Mouse (Mus musculus): ENCODE measurements around the gene Atp1b2.

Atp1b2 gene

DNA sequence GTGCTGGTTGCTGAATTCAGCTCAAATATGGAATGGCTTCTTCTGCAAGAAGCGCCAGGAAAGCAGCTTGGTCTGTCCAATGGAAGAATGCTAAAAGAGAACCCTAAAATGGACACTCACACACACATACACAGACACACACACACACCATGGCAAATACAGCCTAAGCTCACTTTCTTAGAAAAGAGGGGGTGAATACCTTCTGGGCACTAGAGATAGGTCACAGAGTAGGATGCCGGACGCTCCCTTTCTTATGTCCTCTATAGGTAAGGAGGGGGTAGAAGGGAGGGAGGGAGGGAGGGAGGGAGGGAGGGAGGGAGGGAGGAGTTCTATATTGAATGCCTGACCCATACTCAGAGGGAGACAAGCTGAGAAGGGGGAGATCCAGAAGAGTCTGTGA, 2.8 kb upstream of the Atp1b2 start:
- DNase-seq (ENCODE audit: low read depth, low spot score) = no peak

DNA sequence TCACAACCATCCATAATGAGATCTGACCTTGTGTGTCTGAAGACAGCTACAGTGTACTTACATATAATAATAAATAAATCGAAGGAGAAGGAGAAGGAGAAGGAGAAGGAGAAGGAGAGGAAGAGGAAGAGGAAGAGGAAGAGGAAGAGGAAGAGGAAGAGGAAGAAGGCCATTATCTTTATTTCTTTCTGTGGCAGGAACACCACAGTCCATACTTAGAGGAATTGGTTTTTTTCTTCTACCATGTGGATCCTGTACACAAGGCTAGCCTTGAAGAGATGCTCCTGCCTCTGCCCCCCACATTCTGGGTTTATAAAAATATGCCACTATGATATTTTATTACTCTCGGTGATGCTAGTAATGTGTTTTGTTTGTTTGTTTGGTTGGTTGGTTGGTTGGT, 1.1 kb upstream of the Atp1b2 start:
- DNase-seq (ENCODE audit: low read depth, low spot score) = no peak

DNA sequence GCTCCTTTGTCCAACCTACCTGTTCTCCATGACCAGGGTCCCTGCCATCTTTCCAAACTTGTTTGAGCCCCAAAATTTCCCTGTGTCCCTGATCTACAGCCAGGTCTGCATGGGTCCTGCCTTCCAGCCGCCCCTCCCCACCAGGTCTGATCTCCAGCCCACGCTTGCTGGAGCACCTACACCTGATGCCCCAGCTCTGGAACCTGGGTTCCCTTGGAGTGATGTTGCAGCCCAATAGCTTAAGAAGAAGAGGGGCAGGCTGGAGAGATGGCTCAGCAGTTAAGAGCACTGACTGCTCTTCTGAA, 701 bp upstream of the Atp1b2 start:
- no peak for DNase-seq (ENCODE audit: low read depth, low spot score)

DNA sequence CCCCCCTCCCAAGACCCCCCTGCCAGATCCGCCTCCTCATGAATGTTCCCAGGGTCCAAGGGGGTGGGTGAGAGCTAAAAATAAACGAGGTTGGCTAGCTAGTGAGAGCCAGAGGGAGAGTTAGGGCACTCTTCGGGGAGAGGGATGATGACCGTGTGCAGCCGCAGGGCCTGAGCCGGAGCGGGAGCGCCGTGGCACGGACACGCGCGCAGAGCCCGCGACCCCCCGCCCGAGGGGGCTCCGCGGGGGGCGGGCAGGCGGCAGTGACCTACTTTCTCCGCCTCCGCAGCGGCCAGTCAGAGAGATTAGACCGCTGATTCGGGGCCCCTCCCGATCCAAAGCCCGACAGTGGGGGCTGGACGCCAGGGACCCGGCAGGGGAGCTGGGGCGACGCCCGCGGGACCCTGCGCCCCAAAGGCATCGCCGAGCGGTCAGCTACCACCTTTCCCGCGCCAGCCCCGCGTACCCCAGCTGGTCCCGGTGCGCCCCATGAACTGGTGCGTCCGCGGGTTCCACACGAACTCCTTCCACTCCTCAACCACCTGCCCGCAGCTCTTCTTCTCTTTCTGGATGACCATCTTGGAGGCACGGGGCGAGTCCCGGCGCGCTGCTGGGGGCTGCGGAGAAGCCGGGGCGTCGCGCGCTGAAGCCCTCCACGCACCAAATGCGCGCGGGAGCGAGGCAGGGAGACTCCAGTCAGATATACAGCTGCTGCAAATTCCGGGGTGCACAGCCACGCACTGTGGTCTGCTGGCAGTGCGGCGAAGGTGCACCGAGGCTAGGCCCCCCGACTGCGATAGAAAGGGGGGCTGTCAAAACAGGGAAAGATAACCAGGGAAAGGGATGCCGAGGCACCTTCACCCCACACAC, 712 bp downstream of the Atp1b2 start:
- DNase-seq (ENCODE audit: low read depth, low spot score) = no peak

DNA sequence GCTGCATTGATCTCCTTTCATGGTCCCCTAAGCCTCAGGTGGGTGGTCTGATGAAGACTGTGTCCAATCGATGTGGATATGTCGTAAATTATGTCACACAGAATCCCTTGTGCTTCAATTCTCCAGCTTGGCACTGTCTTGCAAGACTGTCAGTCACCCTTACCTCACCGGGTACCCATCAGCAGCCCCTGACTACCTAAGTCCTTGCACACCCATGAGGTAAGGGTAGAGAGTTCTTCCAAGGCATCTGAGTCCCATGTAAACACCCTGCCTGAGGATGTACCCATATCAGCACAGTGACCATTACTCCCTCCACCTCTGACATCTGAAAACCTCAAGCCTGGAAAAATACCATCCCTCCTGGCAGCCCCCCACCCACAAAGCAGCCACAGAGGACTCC, 1.4 kb downstream of the Atp1b2 start:
- no peak for DNase-seq (ENCODE audit: low read depth, low spot score)

DNA sequence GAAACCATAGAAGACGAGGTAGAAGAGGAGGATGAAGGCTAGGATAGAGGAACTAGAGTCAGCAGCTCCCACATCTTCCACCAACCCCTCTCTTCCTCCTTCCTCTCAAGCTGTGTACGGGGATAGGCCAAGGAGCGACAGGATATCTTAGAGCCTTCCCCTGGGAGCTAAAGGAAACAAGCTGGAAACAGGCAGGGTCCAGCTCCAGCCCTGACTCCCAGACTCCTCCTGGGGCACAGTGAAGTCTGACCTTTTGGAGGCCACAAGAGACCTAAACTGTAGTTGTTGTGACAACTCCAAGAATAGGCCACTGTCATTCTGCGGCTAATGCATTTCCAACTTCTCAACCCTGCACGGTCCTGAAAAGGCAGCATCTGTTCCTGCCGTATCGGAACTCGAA, 2.2 kb downstream of the Atp1b2 start:
- DNase-seq (ENCODE audit: low read depth, low spot score) = no peak

DNA sequence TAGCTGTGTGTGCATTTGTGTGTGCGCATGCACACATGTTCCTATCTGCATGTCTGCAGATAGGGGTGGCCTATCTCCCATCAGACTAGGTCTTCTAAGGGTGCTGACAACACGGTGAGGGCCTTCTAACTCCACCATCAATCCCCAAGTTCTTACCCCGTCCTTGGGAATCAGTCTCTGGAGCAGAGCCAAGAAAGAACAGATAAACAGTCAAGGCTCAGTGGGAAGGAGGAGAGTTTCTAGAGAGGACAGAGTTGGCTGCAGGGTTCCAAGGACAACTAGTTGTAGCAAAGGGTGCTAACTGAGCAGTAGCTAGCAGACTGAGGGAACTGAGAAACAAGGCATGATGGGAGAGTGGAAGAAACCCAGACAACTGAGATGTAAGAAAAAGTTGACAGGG, 4.0 kb downstream of the Atp1b2 start:
- DNase-seq (ENCODE audit: low read depth, low spot score) = no peak

DNA sequence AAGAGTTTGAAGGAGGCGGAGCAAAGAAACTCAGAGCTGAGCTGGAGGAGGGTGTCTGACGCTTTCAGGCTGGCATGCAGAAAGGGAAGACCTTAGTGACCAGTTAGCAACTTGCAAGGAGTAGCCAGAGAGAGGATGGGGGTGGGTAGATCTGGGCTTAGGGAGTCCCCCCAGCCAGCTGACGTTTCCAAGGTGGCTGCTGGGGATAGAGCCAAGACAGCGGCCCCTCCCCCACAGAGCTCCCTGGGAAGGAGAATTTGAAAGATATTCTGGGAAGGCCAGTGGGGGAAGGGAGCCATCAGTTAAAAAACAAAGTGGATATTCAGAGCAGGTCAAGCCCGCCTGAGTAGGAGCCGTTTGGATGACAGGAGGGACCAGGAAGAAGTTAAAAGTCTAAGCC, 5.6 kb downstream of the Atp1b2 start:
- peak; percentile 35 for DNase-seq (ENCODE audit: low read depth, low spot score)

DNA sequence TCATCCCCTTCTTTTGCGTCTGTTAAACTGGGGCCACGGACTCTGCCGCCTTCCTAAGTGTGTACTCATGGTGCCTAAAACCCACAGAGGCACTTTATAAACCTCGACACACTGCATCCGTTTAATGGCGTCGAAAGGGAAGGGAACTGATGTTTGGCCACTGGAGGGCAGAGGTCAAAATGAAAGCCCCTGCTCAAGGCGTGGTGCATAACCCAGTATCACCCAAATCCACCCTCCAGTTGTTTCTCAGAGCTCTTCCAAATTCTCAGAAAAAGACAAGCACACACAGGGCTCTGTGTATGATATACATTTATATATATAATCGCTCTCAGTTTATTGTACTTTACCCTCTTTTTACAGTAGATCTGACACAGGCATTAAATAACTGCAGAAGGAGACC, 6.3 kb downstream of the Atp1b2 start:
- no peak for DNase-seq (ENCODE audit: low read depth, low spot score)

DNA sequence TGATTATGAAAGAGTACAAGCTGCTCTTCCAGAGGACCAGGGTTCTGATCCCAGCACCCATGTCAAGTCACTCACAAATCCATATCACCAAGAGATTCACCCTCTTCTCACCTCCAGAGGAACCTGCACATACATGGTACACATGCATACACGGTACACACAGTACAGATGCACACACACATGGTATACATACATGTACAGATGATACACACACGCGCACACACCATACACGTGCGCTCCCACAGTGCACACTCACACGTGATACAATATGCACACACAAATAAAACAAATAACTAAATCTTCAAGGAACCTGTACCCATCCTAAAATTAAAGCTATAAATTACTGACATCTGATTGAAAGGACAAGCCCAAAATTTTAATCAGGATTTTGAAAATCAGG, 10.9 kb downstream of the Atp1b2 start:
- DNase-seq (ENCODE audit: low read depth, low spot score) = no peak

DNA sequence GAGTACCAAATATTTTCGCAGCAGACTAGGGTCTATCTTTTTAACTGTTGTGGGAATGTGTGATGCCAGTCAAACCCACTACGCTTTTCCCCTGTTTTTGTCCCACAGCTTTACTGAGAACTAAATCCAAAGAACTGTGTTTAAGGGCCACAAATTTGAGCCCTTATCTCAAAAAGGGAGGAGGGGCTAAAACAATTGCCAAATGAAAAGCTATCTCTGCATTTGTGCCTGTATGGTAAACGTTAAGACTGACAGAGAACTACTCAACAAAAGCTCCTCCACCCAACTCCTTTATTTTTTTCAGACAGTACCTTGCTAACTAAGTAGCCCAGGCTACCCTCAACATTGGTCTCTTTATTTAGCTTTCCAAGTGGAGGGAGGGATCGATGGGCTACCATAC, 12.9 kb downstream of the Atp1b2 start:
- DNase-seq (ENCODE audit: low read depth, low spot score) = no peak

DNA sequence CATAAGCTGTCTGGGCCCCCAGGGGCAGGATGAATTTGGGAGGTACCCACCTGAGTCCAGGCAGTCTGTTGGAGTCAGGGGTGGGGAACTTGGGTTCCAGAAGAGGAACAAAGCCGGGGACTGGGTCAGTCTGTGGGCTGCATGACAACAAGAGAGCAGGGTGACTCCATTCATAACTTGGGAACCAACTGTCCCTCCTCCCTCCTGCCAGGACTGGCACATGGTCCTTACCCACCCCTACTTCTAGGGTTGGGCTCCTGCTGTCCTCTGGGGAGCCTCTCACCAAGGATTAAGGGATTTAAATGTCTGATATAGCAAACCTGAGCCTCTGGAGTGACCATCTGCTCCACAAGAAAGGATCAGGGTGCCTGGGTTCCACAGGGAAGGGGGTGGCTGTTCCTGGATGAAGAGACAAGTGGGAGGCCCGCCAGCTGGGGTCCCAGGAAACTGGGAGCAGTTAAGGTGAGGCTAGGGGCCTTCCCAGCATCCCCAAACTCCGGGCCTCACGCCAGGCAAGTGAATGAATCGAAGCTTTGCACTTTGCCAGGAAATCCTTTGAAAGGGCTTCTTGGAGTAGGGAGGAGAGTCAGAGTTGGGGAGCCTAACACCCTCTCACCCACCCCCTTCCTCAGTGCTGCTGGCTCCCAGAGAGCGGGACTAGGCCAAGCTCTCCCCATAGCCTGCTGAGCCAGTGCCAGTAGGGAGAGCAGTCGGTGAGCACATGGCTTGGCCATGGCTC, 13.7 kb downstream of the Atp1b2 start:
- DNase-seq (ENCODE audit: low read depth, low spot score) = no peak

DNA sequence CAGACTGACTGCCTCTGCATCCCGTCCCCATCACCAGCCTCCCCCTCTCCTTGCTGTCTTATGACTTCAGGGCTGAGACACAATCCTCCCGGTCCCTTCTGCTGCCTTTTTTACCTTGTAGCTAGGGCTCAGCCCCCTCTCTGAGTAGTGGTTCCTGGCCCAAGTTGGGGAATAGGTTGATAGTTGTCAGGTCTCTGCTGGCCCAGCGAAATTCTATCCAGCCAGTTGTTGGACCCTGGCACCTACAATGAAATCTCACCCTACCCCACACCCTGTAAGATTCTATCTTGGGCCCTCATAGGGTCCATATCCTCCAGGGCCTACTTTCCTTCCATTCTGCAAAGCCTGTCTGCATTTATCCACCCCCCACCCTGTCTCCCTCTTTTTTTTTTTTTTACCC, 14.3 kb downstream of the Atp1b2 start:
- DNase-seq (ENCODE audit: low read depth, low spot score) = no peak

DNA sequence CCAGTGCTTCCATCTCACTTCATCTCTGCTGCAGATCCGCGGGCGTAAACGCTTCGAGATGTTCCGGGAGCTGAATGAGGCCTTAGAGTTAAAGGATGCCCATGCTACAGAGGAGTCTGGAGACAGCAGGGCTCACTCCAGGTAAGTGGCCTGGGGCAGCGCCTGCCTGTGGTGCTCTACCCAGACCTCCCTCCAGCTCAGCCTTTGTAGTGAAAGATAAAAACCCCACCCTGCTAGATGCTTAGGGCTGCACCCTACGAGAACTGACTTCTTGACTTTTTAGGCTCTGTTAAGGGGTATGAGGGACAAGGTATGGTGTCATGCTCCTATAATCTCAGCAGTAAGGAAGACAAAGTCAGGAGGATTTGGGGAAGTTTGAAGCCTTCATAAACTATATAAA, 15.1 kb downstream of the Atp1b2 start:
- no peak for DNase-seq (ENCODE audit: low read depth, low spot score)

DNA sequence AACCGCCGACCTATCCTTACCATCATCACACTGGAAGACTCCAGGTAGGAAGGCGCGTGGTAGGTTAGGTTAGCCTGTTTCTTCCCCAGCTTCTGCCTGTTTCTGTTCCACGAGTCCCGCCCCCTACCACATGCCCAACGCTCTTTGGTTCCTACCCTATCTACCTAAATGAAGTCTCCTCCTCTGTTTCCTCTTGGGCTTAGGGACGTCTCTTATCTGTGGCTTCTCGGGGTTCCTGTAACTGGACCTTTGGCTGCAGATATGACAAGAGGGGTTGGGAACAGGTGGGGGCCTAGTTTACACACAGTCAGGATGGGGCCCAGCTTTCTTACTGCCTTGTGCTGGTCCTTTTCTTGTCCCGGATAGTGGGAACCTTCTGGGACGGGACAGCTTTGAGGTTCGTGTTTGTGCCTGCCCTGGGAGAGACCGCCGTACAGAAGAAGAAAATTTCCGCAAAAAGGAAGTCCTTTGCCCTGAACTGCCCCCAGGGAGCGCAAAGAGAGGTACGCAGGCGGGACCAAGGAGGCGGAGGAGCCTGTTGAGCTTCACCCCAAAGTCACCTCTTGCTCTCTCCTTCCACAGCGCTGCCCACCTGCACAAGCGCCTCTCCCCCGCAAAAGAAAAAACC, 16.4 kb downstream of the Atp1b2 start:
- DNase-seq (ENCODE audit: low read depth, low spot score) = no peak

DNA sequence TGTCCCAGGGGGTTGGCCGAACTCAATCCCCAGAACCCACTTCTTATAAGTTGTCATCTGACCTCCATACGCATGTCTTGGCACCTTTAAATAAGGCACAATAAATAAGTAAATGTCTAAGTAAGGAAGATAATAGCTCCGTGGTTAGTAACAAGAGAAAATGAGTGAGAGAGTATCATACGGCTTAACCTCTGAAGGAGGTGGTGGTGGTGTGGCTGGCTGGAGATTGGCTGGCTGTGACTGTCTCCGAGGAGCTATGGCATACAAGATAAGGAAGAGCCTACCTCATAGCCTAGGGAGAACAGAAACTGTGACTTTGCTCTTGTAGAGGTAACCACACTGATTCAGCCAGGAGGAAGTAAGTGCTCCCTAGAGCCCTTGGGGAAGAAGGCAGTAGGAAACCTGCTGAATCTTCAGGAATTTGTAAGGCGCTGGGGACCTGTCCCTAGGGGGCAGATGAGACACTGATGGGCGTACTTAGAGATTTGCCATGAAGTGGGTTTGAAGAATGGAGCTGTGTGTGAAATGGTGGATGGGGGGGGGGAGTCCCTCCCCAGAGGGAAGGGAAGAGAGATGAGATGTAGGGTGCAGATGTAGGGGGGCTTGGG, 19.9 kb downstream of the Atp1b2 start:
- DNase-seq (ENCODE audit: low read depth, low spot score) = no peak

DNA sequence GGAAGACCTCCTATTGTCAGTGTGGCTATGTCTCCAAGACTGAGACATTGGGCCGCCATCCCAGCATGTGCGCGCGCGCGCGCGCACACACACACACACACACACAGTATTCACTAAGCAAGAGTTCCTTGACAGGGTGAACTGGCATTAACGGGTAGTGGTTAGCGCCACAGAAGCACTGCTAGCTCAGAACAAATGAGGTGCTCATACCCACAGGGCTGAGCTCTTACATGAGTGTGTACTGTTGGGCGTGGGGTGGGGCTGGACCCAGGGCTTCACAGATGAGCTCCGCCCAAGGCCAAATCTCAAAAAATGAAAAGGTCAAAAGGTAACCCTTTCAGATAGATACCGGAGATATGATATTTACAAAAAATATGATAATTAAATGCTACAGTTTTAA, 20.8 kb downstream of the Atp1b2 start:
- DNase-seq (ENCODE audit: low read depth, low spot score) = no peak

DNA sequence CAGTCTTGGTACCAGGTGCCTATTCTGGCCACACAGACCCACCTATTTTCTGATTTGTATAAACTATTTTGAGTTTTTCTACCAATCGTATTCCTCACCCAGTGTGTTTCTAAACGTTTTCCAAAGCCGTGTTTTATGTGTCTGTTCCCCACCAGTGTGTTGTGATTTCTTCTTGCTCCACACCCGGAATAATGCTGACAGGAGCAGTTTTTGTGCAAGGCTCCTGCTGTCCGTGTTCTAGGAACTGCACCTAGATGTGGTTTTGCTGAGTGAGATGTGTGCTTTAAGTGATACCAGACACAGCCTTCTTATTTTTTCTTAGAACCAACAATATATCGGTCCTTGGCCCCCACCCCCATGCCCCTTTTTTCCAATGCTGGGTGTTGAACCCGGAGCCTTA, 21.7 kb downstream of the Atp1b2 start:
- DNase-seq (ENCODE audit: low read depth, low spot score) = no peak

DNA sequence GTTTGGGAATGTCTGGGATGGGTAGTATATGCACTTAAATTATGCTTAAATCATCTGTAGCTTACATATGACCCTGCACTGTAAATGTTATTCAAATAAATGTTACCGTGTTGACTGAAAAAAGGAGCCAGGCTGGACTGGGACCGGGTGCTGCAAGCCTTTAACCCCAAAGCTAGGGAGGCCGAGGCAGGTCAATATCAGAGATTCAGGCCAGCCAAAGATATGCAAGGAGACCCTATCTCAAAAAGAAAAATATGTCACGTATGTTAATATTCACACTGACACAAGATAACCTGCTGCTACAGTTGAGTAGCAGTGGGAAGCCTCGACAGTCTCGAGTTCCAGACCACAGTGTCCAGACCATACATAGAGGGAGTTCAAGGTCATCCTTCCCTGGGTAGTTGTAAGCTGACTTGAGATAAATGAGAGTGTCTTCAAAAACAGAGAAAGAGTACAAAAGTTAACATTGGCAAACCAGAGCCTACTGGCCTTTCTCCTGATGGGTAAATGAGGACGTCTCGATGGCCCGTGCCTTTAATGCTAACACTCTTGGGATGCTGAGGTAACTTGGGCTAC, 23.4 kb downstream of the Atp1b2 start:
- no peak for DNase-seq (ENCODE audit: low read depth, low spot score)

DNA sequence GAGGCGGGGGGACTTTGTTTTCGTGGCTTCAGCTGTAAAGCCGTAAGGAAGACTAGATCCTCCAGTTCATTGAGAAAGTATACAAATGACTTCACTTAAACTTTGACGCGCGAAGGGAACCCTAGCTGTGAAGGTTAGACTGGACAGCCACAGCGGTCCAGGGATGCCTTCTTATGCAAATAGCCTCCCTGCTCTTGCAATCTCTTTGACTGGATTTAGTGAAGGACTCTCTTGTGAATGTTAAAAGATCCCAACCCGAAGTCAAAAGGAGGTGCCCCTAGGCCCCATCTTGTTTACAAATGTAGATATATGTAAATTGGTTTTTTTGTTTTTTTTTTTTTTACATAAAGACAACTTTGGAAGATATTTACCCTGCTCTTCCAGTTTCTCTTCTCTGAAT, 23.9 kb downstream of the Atp1b2 start:
- DNase-seq (ENCODE audit: low read depth, low spot score) = no peak

DNA sequence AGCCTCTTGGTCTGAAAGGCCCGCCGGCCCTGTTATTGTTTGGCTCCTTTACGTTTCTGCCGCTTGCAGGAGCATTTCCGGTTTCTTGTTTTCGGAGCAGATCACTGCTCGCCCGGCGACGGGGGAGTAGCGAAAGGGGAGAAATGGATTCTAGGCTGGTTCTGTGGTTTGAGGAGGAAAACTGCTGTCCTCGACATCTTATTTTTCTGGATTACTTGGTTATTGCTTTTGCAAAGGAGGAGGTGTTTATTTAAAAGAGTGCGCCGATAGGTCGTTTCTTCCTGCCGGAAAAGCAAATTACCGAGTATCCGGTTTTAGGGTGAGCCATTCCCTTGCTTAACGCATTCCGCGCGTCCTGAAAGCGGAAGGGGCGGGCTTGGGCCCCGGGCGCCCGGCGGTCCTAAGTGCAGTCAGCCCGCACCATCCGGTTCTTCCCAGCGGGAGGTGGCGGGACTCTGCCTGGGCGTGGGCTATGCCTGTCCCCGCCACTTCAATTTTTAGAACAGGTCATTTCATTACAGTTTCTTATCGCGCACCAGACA, 24.5 kb downstream of the Atp1b2 start:
- DNase-seq (ENCODE audit: low read depth, low spot score) = peak; percentile 94

DNA sequence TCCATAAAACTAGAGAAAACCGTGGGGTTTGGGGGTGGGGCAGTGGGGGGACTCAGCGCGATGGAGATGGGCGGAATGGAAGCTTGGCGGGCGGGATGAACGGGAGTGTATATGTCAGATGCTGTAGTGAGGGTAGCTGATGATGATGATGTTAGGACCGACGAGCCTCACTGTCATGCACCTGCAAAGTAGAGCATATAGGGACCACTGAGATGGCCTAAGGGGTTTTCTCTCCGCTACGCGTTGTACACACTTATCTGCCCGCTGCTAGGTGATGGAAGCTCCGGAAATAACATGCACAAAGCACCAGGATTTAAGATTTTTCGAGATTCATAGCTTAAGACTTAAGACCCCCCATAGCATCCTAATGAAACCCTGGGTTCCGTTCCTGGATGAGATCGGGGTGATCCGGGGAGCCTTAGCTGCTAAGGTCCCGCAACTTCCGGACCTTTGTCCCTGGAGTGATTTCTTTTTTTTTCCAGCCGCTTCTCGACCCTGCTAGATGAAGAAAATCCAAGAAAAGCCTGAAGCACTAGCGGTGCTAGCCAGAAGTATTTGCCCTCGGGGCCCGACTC, 25.1 kb downstream of the Atp1b2 start:
- DNase-seq (ENCODE audit: low read depth, low spot score) = no peak

Measured in forelimb bud, embryonic 11.5 days (tissue).